Mouse (Mus musculus) limb, embryonic 14.5 days (tissue): ENCODE data around the gene C2cd5. TPM values are rescaled to one million over a fixed set of nuclear protein-coding genes. Genes with fewer than 3 reads are reported as not detected.
"Not testable (repeated sequence)": the region's sequence is repeated elsewhere in the genome, so short reads cannot be mapped to it uniquely, and the experiment has no call there.

Experiments
- ATAC-seq: fragments of 200-750 bp; cut with Nextera tagmentation; 2 replicates; pipeline ENCODE4 v1.8.0; 2017; ENCODE audit warnings: low read depth, moderate number of reproducible peaks, moderate TSS enrichment; ENCODE audit not compliant: low FRiP score
- DNase-seq: peaks from one replicate; pipeline ENCODE4 v3.0.0-alpha.2; 2015; ENCODE audit warnings: low spot score
- H3K27ac ChIP-seq: fragments of 300-500 bp; sonication (generic); replicated peaks from 2 replicates; pipeline ENCODE4 v1.5.1; 2014; ENCODE audit warnings: low read depth, mild to moderate bottlenecking, low read length, moderate library complexity, mixed read lengths
- H3K27me3 ChIP-seq: fragments of 300-500 bp; sonication (generic); 2 replicates; pipeline ENCODE4 v1.6.1; 2014; ENCODE audit warnings: low read length, mixed read lengths; ENCODE audit not compliant: control insufficient read depth, insufficient read depth
- H3K36me3 ChIP-seq: fragments of 300-500 bp; sonication (generic); 2 replicates; pipeline ENCODE4 v1.6.1; 2014; ENCODE audit warnings: mild to moderate bottlenecking, low read length, moderate library complexity, mixed read lengths; ENCODE audit not compliant: control insufficient read depth, insufficient read depth
- H3K4me1 ChIP-seq: fragments of 300-500 bp; sonication (generic); 2 replicates; pipeline ENCODE4 v1.6.1; 2014; ENCODE audit warnings: antibody characterized with exemption, low read length, mixed read lengths; ENCODE audit not compliant: control insufficient read depth, insufficient read depth
- H3K4me2 ChIP-seq: fragments of 300-500 bp; sonication (generic); replicated peaks from 2 replicates; pipeline ENCODE4 v1.6.1; 2014; ENCODE audit warnings: low read depth, mild to moderate bottlenecking, low read length, moderate library complexity; ENCODE audit not compliant: severe bottlenecking
- H3K4me3 ChIP-seq: fragments of 300-500 bp; sonication (generic); replicated peaks from 2 replicates; pipeline ENCODE4 v1.5.1; 2014; ENCODE audit warnings: low read length
- H3K9ac ChIP-seq: fragments of 300-500 bp; sonication (generic); 2 replicates; pipeline ENCODE4 v1.6.1; 2014; ENCODE audit warnings: mild to moderate bottlenecking, low read depth, low read length, moderate library complexity; ENCODE audit not compliant: severe bottlenecking
- H3K9me3 ChIP-seq: fragments of 300-500 bp; sonication (generic); 2 replicates; pipeline ENCODE4 v1.6.1; 2016; ENCODE audit warnings: low read length; ENCODE audit not compliant: control insufficient read depth
- POLR2A ChIP-seq: fragments of 200-500 bp; IDR thresholded peaks from 2 replicates; pipeline ENCODE4 v1.8.0; 2012; ENCODE audit warnings: inconsistent platforms, mild to moderate bottlenecking, moderate library complexity, borderline replicate concordance; ENCODE audit not compliant: insufficient read depth, insufficient read length; ENCODE audit errors: extremely low read depth
- WGBS: fragments of 180-500 bp; shearing (Covaris S2); extraction: QIAGEN DNeasy Blood & Tissue Kit; methylation state at CpG from one replicate; pipeline ENCODE4 v1.1.7; 2014; 5-methylcytosine and 5-hydroxymethylcytosine counted together
- polyA plus RNA-seq, 2 experiments: library from polyadenylated mRNA; depleted of rRNA in 1 of 2; stranded (reverse) in 1 of 2; unstranded in 1 of 2; fragments of >200 nt; fragmentation: Nextera tagmentation in 1 of 2; extraction: Ambion mirVana in 1 of 2; gene quantifications; 2 replicates each; pipeline versions ENCODE4 v1.2.1 to v1.2.3; 2012 to 2014

Gene C2cd5
- polyA plus RNA-seq, 2 experiments, result 23.1 to 38.8 TPM

GRCm38 (mm10) chr6:142989495-142989894, 110.4 kb downstream of the C2cd5 start:
- Histone ChIP-seq H3K36me3 (no peaks in the 10 kb centered on the region), H3K27ac (no peak overlapping the region), H3K4me2 (no peak overlapping the region), H3K9ac (no peak overlapping the region), H3K4me3 (no peak overlapping the region), H3K4me1 (peaks cover 4% of the 10 kb centered on the region), H3K9me3 (no peaks in the 10 kb centered on the region), H3K27me3 (no peaks in the 10 kb centered on the region)
- WGBS, result 85% methylated on average over 13 of the region's 13 CpGs
- DNase-seq, result no peak
- no peak for TF ChIP-seq POLR2A
- ATAC-seq, result no peak

GRCm38 (mm10) chr6:142988753-142989152, 111.2 kb downstream of the C2cd5 start:
- peaks cover 1% of the 10 kb centered on the region for H3K4me1 ChIP-seq
- H3K9me3 ChIP-seq, result no peaks in the 10 kb centered on the region
- no peak overlapping the region for H3K4me3 ChIP-seq
- H3K27me3 ChIP-seq, result no peaks in the 10 kb centered on the region
- WGBS, result 25% methylated on average over 10 of the region's 10 CpGs
- H3K9ac ChIP-seq, result no peak overlapping the region
- no peaks in the 10 kb centered on the region for H3K36me3 ChIP-seq
- no peak for ATAC-seq
- DNase-seq, result no peak
- H3K4me2 ChIP-seq, result no peak overlapping the region
- no peak for TF ChIP-seq POLR2A
- H3K27ac ChIP-seq, result no peak overlapping the region

DNA sequence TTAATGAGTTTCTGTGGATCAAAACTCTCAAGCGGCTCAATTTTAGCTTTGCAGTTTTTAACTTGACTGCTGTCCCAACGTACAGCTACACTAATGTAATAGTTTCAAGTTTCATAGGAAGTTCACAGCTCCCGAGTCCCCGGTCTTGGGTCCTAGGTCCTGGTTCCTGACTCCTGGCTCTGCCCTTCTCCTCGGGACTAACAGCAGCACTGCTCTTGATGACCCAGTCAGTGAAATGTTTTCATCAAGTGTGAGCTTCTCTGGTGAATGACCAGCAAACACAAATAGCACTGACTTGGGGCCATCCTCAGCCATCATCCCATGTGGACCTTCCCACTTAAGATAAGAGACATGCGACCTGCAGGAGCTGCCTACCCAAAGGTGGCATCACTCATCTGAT, 111.7 kb downstream of the C2cd5 start:
- no peak overlapping the region for H3K4me3 ChIP-seq
- no peaks in the 10 kb centered on the region for H3K36me3 ChIP-seq
- H3K4me2 ChIP-seq, result no peak overlapping the region
- no peak overlapping the region for H3K27ac ChIP-seq
- H3K9me3 ChIP-seq, result no peaks in the 10 kb centered on the region
- no peaks in the 10 kb centered on the region for H3K4me1 ChIP-seq
- ATAC-seq (no peak), DNase-seq (no peak)
- no peaks in the 10 kb centered on the region for H3K27me3 ChIP-seq
- TF ChIP-seq POLR2A, result no peak
- H3K9ac ChIP-seq, result no peak overlapping the region
- 51% methylated on average over 6 of the region's 6 CpGs for WGBS

- no peak overlapping the region for H3K27ac ChIP-seq
- no peaks in the 10 kb centered on the region for H3K9me3 ChIP-seq
- no peaks in the 10 kb centered on the region for H3K4me1 ChIP-seq
- DNase-seq (no peak), ATAC-seq (no peak)
- H3K27me3 ChIP-seq, result no peaks in the 10 kb centered on the region
- H3K4me3 ChIP-seq, result no peak overlapping the region
- no peaks in the 10 kb centered on the region for H3K36me3 ChIP-seq
- H3K9ac ChIP-seq, result no peak overlapping the region
- WGBS, result 77% methylated on average over 6 of the region's 6 CpGs
- no peak overlapping the region for H3K4me2 ChIP-seq
- TF ChIP-seq POLR2A, result no peak
These were observed 112.3 kb downstream of the C2cd5 start for GRCm38 (mm10) chr6:142987616-142988015.

DNA sequence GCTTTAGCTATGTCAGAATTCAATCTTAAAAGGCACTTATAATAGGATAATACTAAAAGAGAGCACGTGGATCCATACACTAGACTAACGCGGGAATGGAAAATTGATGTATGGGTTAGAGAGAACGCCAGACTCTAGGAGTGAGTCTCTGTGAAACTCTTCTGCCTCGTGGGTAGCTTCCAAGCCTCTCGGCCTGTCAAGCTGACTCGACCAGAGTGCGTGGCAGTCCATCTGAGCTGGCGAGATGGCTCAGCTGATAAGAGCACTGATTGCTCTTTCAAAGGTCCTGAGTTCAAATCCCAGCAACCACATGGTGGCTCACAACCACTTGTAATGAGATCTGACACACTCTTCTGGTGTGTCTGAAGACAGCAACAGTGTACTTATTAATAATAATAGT, 113.2 kb downstream of the C2cd5 start:
- H3K36me3 ChIP-seq, H3K4me1 ChIP-seq, ATAC-seq, H3K27me3 ChIP-seq, H3K9ac ChIP-seq, H3K9me3 ChIP-seq, H3K27ac ChIP-seq, DNase-seq, H3K4me2 ChIP-seq, H3K4me3 ChIP-seq: not testable (repeated sequence)
- 87% methylated on average over 9 of the region's 9 CpGs for WGBS

- H3K9me3 ChIP-seq, H3K36me3 ChIP-seq, ATAC-seq, H3K4me2 ChIP-seq, H3K27ac ChIP-seq, H3K4me3 ChIP-seq, H3K4me1 ChIP-seq, H3K27me3 ChIP-seq, H3K9ac ChIP-seq, DNase-seq: not testable (repeated sequence)
- 85% methylated on average over 9 of the region's 9 CpGs for WGBS
These were observed 114.2 kb downstream of the C2cd5 start for GRCm38 (mm10) chr6:142985561-142986238.
